Mouse (Mus musculus) kidney, postnatal 4 days (tissue): ENCODE measurements around the gene Adgrl1.

ENCODE experiments used
- DNase-seq, 2 experiments: peaks; one replicate each; pipeline ENCODE4 v3.0.0; 2021; ENCODE audit warnings: mixed read lengths in 2 of 2

The Adgrl1 gene

DNA sequence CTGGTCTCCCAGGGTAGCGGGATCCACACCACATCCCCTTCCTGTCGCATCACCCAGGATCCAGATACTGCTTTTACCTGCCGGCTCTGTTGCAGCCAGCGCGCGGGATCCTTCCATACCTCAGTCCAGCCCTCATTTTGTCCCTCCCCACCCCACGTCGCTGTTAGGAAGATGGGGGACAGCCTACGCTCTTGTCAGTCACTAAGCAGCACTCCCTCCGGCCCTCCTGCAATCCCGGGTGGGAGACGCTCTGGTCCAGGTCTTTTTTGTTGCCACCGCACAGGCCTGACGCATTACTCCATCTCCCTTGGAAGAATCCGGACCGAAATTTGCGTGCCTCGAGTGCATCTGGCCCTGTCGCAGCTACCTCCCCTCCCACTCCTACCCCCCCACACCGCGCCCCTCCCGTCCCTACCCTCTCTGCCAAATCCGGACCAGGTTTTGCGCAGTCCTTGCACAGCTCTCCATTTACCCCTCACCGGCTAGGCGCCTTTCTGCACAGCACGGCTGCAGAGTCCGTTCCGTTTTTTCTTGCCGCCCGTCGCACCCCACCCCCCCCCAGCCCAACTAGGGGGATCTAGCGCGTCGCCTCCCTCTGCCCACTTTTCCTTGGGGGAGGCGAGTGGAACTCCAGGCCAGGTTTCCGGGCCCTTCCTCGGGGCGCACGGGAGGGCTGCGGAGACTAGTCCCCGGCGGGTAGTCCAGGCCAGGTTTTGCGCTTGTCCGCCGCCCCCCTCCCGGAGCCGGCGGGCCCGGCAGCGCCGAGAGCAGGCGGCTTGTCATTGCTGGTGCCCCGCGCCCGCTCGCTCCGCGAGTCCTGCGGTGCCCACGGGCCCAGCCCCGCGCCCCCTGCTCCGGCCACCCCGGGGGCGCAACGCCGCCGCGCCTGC, at the start of gene Adgrl1:
Adgrl1 (plus strand) TSS at position 743 of the 890 bp plus-strand sequence.
- peak; percentile 95 to 97 for DNase-seq

- no peak for DNase-seq
Measured at GRCm38 (mm10) chr8:83852329-83852728, 47.6 kb upstream of the Adgrl1 start.

GRCm38 (mm10) chr8:83853323-83854050, 46.4 kb upstream of the Adgrl1 start:
- DNase-seq, result no peak

DNA sequence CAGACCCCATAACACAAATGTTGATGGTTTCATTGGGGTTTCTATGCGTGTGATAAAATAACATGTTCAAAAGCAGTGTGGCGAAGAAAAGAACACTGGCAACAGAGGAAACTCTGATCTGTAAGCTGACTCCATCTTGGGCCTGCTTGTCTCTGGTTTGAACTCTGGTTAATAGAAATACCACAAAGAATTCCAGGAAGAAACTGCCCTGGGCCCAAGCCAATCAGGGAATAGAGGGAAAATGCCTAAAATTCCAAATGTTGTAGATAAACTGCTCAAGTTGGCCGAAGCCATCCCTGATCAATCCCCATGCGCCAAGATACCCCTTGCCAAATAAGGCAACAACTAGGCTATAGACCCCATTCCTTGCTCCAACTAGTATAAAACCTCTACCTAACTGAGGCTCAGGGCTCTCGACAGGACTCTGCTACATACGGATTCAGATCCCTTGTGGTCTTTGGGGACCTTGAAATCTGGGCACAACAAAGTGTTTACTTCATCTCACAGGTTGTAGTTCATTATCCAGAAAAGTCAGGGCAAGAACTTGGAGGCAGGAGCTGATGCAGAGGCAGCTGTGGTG, 43.3 kb upstream of the Adgrl1 start:
- DNase-seq, result peak; percentile 7 to 24

DNA sequence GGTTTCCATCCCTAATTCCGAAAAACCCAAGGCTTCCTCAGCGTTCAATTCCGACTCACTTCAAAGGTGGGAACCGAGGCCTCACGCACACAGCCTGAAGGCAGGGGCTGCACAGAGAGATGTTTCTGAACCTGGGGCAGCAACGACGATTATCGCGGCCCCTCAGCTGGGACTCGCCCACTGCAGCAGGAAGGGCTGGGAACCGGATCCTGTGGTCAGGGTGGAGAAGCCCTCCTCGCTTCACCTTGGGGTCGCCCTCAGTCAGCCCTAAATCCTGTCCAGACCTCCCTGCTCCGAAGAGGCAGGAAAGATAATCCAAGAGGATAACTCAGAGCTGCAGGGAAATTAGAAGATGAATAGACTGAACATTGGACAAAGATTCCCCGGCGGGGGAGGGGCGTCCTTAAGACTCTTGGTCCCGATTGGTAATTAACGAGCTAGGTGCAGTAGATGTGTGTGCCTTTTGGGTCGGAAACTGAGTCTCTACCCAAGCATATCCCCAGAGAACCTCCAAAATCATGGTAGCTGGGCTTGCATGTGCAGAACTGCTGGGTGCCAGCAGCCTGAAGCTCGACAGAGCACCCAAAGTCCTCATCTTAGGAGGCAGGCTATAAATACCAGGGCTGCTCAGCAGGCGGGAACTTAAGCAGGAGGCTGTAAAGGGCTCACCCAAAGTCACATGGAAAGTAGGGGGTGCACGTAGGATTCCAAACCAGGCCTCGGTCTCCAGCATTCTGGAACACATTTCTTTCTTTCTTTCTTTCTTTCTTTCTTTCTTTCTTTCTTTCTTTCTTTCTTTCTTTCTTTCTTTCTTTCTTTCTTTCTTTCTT, 37.3 kb upstream of the Adgrl1 start:
- DNase-seq, result peak; percentile 15 to 27

DNA sequence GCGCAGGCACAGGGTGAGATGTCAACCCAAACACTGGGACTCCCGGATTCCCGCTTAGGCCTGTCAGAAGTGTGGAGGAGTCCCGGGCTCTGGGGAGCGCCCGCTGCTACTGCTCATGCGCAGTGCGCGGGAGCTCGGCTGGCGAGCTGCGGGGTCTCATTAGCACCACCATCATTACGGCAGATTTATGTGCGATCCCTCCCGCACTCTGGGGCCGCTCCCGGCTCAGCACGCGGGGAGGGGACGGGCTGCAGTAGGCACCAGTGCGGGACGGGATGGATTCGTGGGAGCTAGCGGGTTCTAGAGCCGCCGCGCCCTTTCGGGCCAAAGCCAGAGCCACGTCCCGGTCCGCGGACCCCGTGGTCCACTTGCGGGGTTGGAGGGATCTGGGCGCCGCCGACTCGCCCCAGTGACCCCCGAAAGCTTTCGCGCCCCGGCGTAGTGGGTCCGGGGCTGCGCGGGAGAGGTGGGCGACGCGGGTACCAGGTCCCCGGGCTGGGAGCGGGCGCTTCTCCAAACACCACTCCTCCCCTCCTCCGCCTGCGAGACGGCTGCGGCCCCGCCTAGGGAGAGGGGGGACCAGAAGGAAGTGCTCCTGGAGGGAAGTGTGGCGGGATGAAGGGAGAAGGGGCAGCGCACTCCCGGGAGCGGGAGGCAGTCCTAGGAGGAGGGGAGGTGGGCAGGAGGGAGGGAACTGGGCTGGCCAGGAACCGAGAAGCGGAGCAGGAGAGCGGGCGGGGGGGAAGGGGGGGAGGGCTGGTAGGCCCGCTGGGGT, 24.8 kb upstream of the Adgrl1 start:
- peak; percentile 75 to 82 for DNase-seq

- DNase-seq, result peak in 1 of 2 experiments; percentile 27
Measured at GRCm38 (mm10) chr8:83875656-83876040, 24.3 kb upstream of the Adgrl1 start.

- peak; percentile 51 to 56 for DNase-seq
Measured at GRCm38 (mm10) chr8:83876080-83876837, 23.6 kb upstream of the Adgrl1 start.

GRCm38 (mm10) chr8:83876838-83877223, 23.1 kb upstream of the Adgrl1 start:
- peak; percentile 67 to 71 for DNase-seq

- DNase-seq, result no peak
Measured at GRCm38 (mm10) chr8:83888409-83888808, 11.5 kb upstream of the Adgrl1 start.

DNA sequence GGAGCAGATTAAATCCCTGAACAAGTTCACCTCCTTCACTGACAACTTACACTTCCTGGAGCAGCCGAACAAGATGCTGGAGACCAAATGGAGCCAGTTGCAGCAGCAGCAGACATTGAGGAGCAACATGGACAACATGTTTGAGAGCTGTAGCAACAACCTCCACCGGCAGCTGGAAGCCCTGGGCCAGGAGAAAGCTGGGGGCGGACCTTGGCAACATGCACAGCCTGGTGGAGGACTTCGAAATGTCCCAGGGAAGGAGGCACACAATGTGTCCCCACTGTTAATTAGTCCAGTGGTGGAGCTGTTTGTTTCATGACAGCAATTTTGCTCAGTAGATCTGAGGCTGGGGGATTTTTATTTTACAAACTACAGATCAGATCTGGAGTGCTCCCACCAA, 7.8 kb upstream of the Adgrl1 start:
- DNase-seq, result peak in 1 of 2 experiments; percentile 38

- peak; percentile 86 for DNase-seq
Measured at GRCm38 (mm10) chr8:83893915-83894314, 6.0 kb upstream of the Adgrl1 start.

GRCm38 (mm10) chr8:83895894-83896293, 4.0 kb upstream of the Adgrl1 start:
- peak; percentile 49 to 67 for DNase-seq

GRCm38 (mm10) chr8:83896461-83896860, 3.4 kb upstream of the Adgrl1 start:
- no peak for DNase-seq

DNA sequence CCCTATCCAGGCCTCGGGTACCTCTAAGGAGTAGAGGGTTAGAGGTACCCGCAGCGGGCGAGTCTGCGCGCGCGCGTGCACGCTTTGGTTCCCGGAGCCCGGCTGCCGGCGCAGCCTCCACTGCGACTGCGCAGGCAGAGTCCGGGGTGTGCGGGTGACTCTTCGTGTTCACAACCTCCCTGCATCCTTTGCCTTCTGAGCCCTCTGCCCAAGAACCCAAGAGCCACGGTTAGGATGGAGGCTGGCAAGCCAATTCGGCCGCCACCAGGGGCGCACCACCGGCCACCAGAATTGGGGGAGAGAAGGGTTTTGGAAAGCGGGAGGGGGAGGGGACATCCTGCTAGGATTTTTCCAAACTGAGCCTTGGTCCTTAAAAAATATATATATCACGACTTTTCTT, 2.7 kb upstream of the Adgrl1 start:
- peak; percentile 83 to 86 for DNase-seq

- DNase-seq, result peak; percentile 58 to 70
Measured at GRCm38 (mm10) chr8:83898456-83898855, 1.4 kb upstream of the Adgrl1 start.

DNA sequence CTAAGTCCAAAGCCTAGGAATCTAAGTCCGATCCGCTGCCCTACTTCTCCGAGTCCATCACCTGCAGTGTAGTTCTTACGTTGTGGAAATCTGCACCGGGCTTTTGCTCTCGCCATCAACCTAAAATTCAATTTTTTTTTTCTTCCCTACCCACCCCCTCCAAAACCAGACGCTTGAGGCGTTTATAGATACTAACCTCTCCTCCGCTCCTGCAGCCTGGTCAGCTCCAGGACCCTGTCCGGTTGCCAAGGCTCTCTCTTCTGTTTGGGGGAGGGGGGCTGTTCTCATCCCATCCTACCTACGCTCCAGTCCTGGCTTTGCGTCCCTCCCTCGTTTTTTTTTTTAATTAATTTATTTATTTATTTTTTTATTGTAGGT, 931 bp upstream of the Adgrl1 start:
- DNase-seq, result peak in 1 of 2 experiments; percentile 75

GRCm38 (mm10) chr8:83900266-83900956, 506 bp downstream of the Adgrl1 start:
- peak; percentile 42 to 57 for DNase-seq

DNA sequence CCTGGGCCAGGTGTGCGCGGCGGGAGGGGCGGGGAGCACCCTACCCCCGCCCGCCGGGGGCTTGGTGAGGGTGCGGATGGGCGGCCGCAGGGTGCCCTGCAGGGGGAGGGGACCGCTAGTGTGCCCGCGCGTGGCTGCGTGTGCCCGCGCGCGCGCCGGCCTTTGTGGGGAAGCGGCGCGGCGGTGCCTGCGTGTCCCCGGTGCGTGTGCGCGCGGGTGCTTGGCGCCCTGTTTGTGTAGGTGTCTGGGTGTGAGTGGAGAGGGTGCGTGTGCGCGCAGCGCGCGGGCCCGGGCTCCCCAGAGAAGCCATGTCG, 1.0 kb downstream of the Adgrl1 start:
- peak; percentile 31 to 47 for DNase-seq
